Mouse (Mus musculus): ENCODE data around the gene Dennd1b.

GRCm38 (mm10) chr1:138936169-138936568, 27.1 kb upstream of the Dennd1b start:
- TF ChIP-seq CTCF (IDR thresholded peaks at IDR 0.05; ENCODE audit: low read depth) (no peak), EP300 (IDR thresholded peaks at IDR 0.05; ENCODE audit: low read depth) (no peak)

Data from liver, embryonic 14.5 days (tissue).